Mouse (Mus musculus) left cerebral cortex, postnatal 36 days (tissue): ENCODE measurements around the gene Tmc2. TPM values are rescaled to one million over a fixed set of nuclear protein-coding genes. Genes with fewer than 3 reads are reported as not detected.

Experiments
- DNase-seq, 2 experiments: peaks; one replicate each; pipeline ENCODE4 v3.0.0; 2021 to 2022; ENCODE audit warnings: low spot score in 2 of 2, mixed read lengths in 1 of 2
- intact Hi-C: fragments of 180-260 bp; cut with DNase I; formaldehyde crosslinking; loops from one replicate; pipeline ENCODE4 v1.15.1; 2025
- total RNA-seq, 2 experiments: library from RNA; stranded (reverse); gene quantifications; 2 replicates each; pipeline ENCODE4 v1.2.3; 2021

Tmc2 gene
- not detected for total RNA-seq

- intact Hi-C loops = no loop called here
- DNase-seq = no peak
These were observed at the start of gene Tmc2 for GRCm38 (mm10) chr2:130194894-130195293. TSS of gene Tmc2 (plus strand) at chr2:130195194.

- intact Hi-C loops = no loop called here
- DNase-seq = no peak
These were observed 48.8 kb upstream of the Tmc2 start for GRCm38 (mm10) chr2:130146089-130146668.

DNA sequence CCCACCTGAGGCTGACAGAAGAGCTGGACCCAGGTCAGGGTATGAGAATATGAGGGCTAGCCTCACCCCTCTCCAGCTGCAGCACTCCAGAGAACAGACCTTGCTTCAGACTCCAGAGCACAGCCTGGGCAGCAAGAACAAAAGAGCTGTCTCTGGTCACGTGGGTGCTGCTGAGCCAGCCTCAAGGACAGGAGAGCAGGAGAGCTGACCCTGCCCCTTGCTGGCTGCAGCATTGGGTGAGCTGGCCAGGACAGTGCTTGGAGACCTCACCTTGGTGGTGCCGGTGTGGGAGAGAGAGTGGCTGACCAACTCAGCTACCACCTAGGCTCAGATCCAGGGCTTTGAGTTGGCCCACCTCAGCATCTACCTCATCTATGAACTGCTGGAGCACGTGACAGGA, 39.8 kb upstream of the Tmc2 start:
- intact Hi-C loops = no loop called here
- no peak for DNase-seq

GRCm38 (mm10) chr2:130155851-130156250, 39.1 kb upstream of the Tmc2 start:
- intact Hi-C loops = no loop called here
- DNase-seq = no peak

GRCm38 (mm10) chr2:130157231-130158087, 37.5 kb upstream of the Tmc2 start:
- intact Hi-C loops = no loop called here
- DNase-seq = no peak

DNA sequence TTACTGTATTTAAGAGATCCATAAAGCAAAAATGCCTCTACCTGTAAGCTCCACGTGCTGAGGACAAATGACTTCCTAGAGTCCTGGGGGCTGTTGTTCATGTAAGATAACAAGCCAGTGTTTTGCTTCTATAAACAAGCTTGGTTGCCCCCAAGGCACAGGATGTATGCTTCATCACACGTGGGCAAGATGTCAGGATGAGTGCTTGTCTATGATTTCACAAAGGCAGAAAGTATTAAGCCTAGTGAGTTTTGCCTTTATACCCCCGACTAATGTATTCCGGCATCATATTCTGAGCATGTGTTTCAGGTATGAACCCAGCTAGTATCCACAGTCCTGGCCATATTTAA, 36.9 kb upstream of the Tmc2 start:
- intact Hi-C loops = no loop called here
- no peak for DNase-seq

DNA sequence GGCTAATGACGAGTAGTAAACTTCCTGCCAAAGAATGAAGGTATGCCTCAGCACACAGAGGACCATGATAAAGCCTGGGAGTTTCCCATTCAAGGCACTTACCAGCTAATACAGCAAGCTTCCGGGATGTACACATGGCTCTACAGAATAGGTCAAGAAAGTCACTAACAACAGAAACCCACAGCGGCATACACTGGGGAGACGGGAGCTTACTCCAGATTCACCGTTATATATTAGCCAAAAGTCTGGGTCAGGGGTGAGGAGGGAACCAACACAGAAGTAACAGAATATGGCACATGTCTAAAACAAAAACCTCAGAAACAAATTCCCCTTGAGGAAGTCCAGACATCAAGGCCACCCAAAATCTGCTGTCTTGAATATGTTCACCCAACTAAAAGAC, 32.3 kb upstream of the Tmc2 start:
- intact Hi-C loops = loop anchor here (10.0 kb wide), 1 partner anchor 488 kb away; no protein-coding TSS in a partner anchor
- DNase-seq = no peak

DNA sequence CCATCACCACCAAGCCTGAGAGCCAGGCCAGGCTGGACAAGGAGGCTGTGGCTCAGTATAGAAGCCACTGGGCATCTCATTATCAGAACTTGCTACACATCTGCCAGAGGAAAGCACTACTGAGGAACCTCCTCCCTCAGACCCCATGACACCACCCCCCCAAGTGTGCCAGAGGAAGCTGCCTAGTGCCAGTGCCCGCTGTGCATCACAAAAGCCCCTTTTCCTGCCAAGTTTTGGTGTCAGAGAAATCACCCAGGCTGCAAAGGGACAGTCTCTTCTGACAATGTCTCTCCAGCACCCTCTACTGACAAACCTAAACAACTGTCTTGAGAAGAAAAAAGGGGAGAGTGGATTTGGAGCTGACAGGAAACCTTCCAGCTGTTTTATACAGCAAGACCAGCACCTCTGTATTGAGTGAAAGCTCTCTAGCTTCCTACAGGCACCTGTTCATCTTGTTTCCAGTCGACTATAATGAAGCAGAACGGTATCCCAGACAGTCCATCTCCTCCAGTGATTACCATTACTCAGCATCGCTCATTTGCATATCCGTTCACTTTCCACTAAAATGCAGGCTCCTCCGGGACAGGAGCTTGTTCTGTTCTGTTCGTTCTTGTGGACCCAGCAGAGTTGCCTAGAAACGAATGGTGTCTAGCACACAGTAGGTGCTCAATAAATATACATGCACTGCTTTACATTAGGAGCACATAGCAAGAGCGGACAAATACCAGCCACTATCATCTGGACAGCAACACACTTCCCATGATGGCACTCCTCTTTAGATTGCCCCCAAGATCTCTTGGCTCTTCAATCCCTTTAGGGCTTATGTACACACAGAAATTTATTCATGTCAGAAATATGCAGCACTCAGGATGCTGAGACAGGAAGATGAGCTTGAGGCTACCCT, 28.4 kb upstream of the Tmc2 start:
- DNase-seq = peak; percentile 17 to 37
- intact Hi-C loops = loop anchor here (5.0 to 10.0 kb wide), 3 partner anchors 264 to 492 kb away; no protein-coding TSS in a partner anchor

DNA sequence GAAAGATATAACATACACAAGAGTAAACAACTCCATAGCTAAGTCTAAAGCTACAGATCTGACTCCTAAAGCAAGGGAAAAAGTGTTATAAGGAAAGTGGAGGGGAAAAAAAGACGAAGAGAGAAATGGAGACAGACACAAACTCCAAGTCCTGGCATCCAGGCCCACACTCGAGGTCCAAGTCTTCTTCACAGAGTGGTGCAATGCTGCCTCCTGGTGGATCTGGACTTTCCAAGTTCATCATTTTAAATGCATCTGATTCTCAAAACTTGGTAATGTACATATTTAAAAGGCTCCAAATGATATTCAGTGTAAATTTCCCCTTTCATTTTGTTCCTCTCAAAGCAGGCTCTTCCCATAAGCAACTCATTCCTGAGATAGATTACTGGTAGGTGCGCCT, 27.1 kb upstream of the Tmc2 start:
- DNase-seq = peak in 1 of 2 experiments; percentile 64
- intact Hi-C loops = loop anchor here (2.0 to 10.0 kb wide), 4 partner anchors 99 to 493 kb away; no protein-coding TSS in a partner anchor

- intact Hi-C loops = no loop called here
- no peak for DNase-seq
These were observed 23.3 kb upstream of the Tmc2 start for GRCm38 (mm10) chr2:130171674-130172073.

- DNase-seq = no peak
- intact Hi-C loops = loop anchor here (5.0 kb wide), 1 partner anchor 70 kb away; no protein-coding TSS in a partner anchor
These were observed 18.2 kb upstream of the Tmc2 start for GRCm38 (mm10) chr2:130176820-130177219.

- intact Hi-C loops = loop anchor here (5.0 kb wide), 1 partner anchor 69 kb away; no protein-coding TSS in a partner anchor
- no peak for DNase-seq
These were observed 16.7 kb upstream of the Tmc2 start for GRCm38 (mm10) chr2:130178381-130178705.

GRCm38 (mm10) chr2:130178706-130179506, 16.1 kb upstream of the Tmc2 start, which contains the start of gene Snrpb:
TSS of gene Snrpb (minus strand) at chr2:130179403.
- peak; percentile 90 to 92 for DNase-seq
- intact Hi-C loops = loop anchor here (1.0 to 5.0 kb wide), 2 partner anchors 68 to 95 kb away; partner anchors contain the start of gene Nop56

DNA sequence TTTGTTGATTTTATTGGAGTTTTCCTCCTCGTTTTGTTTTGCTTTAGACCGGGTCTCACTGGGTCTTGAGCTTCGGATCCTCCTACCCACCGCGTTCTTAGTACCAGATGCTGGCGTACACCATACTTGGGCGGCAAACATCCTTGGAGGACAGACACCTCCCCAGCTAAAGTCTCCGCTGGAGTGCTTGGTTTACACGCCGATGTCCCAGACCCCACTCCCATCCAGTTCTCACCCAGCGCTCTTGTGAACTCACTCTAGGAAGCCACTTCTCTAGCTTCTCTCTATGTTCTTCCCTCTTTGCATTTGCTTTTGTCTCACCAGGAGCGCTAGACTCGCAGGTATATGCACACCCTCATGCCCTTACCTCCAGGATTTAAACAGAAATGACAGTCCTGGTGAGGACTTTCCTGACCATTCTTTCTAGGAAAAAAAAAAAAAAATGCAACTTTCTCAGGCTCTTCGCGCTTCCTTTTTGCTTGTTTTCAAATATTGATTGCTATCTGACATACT, 15.4 kb upstream of the Tmc2 start:
- intact Hi-C loops = loop anchor here (1.0 to 5.0 kb wide), 2 partner anchors 68 to 95 kb away; partner anchors contain the start of gene Nop56
- no peak for DNase-seq

GRCm38 (mm10) chr2:130188391-130188790, 6.6 kb upstream of the Tmc2 start:
- no peak for DNase-seq
- intact Hi-C loops = no loop called here

DNA sequence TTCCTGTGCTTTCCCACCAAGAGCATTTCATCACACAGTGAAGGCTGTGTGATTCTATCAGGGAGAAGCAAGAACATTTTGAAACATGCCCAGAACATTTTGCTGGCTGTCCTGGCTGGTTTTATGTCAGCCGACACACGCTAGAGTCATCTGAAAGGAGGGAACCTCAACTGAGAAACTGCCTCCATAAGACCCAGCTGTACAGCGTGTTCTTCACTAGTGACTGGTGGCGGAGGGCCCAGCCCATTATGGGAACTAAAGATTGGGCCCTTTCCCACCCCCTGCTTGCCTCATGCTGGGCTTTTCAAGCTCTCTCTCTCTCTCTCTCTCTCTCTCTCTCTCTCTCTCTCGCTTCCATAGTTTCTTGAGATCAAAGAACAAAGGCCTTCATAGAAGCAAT, 6.0 kb downstream of the Tmc2 start:
- DNase-seq = no peak
- intact Hi-C loops = no loop called here

DNA sequence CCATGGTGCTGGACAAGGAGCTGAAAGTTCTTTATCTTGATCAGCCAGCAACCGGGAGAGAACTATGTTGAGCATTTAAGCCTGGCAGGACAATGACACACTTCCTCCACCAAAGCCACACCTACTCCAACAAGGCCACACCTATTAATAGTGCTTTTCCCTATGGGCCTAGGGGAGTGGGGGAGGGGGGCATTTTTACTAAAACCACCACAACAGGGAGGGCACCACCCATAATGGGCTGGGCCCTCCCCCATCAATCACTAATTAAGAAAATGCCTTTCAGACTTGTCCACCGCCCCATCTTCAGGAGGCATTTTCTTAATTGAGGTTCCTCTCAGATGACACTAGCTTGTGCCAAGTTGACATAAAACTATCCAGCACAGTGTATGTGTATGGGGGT, 12.4 kb downstream of the Tmc2 start:
- no peak for DNase-seq

DNA sequence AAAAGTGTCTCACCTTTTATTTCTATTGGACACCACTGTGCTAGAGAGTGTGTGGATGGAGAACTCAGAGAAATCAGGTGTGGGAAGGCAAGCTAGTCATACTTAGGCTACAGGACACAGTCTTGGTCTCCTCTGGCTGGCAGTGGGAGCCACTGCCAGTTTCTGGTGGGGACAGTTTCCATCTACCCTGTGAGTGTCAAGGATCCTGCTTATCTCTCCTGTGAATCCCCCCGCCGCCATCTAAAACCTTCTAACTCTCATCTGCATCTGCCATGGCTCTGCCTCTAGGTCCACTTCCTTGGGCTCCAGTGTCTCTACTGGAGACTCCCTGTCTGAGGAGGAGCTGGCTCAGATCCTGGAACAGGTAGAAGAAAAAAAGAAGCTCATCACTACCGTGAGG, 13.0 kb downstream of the Tmc2 start:
- no peak for DNase-seq
- intact Hi-C loops = no loop called here

More for the DNA sequence above, 12.4 kb downstream of the Tmc2 start:
- intact Hi-C loops = no loop called here

GRCm38 (mm10) chr2:130209636-130210035, 14.6 kb downstream of the Tmc2 start:
- intact Hi-C loops = no loop called here
- DNase-seq = no peak
